Mouse (Mus musculus) hindbrain, embryonic 11.5 days (tissue): Measurements from ENCODE around the gene Zfp746. TPM values are rescaled to one million over a fixed set of nuclear protein-coding genes. Genes with fewer than 3 reads are reported as not detected.

ENCODE experiments used
- ATAC-seq: fragments of 200-750 bp; cut with Nextera tagmentation; 2 replicates; pipeline ENCODE4 v1.8.0; 2017; ENCODE audit warnings: mild to moderate bottlenecking, moderate TSS enrichment, moderate library complexity; ENCODE audit not compliant: low FRiP score
- DNase-seq: peaks from one replicate; pipeline ENCODE4 v3.0.0-alpha.2; 2015; ENCODE audit warnings: low spot score
- H3K27ac ChIP-seq: fragments of 300-500 bp; sonication (generic); 2 replicates; pipeline ENCODE4 v1.5.1; 2014; ENCODE audit warnings: mild to moderate bottlenecking, low read depth, low read length
- H3K27me3 ChIP-seq: fragments of 300-500 bp; sonication (generic); 2 replicates; pipeline ENCODE4 v1.6.1; 2014; ENCODE audit warnings: mild to moderate bottlenecking, low read length, moderate library complexity, mixed read lengths; ENCODE audit not compliant: control insufficient read depth, insufficient read depth
- H3K36me3 ChIP-seq: fragments of 300-500 bp; sonication (generic); 2 replicates; pipeline ENCODE4 v1.6.1; 2014; ENCODE audit warnings: mild to moderate bottlenecking, low read length, moderate library complexity, mixed read lengths; ENCODE audit not compliant: control insufficient read depth, insufficient read depth
- H3K4me1 ChIP-seq: fragments of 300-500 bp; sonication (generic); replicated peaks from 2 replicates; pipeline ENCODE4 v1.6.1; 2014; ENCODE audit warnings: low read length, mixed read lengths; ENCODE audit not compliant: control insufficient read depth, insufficient read depth
- H3K4me2 ChIP-seq: fragments of 300-500 bp; sonication (generic); replicated peaks from 2 replicates; pipeline ENCODE4 v1.6.1; 2014; ENCODE audit warnings: mild to moderate bottlenecking, low read depth, low read length
- H3K4me3 ChIP-seq: fragments of 300-500 bp; sonication (generic); 2 replicates; pipeline ENCODE4 v1.5.1; 2014; ENCODE audit warnings: low read depth, low read length
- H3K9ac ChIP-seq: fragments of 300-500 bp; sonication (generic); 2 replicates; pipeline ENCODE4 v1.6.1; 2014; ENCODE audit warnings: low read depth, low read length
- H3K9me3 ChIP-seq: fragments of 300-500 bp; sonication (generic); 2 replicates; pipeline ENCODE4 v1.6.1; 2016; ENCODE audit warnings: low read length; ENCODE audit not compliant: control insufficient read depth
- WGBS: fragments of 180-500 bp; shearing (Covaris S2); extraction: QIAGEN DNeasy Blood & Tissue Kit; methylation state at CpG from one replicate; pipeline ENCODE4 v1.1.7; 2014; 5-methylcytosine and 5-hydroxymethylcytosine counted together
- polyA plus RNA-seq: library from polyadenylated mRNA; unstranded; fragments of >200 nt; fragmentation: Nextera tagmentation; extraction: Ambion mirVana; gene quantifications from 2 replicates; pipeline ENCODE4 v1.2.1, GENCODE M21; 2014

Gene Zfp746
- polyA plus RNA-seq, 1 experiment from 2014 or later: 20.7 TPM

DNA sequence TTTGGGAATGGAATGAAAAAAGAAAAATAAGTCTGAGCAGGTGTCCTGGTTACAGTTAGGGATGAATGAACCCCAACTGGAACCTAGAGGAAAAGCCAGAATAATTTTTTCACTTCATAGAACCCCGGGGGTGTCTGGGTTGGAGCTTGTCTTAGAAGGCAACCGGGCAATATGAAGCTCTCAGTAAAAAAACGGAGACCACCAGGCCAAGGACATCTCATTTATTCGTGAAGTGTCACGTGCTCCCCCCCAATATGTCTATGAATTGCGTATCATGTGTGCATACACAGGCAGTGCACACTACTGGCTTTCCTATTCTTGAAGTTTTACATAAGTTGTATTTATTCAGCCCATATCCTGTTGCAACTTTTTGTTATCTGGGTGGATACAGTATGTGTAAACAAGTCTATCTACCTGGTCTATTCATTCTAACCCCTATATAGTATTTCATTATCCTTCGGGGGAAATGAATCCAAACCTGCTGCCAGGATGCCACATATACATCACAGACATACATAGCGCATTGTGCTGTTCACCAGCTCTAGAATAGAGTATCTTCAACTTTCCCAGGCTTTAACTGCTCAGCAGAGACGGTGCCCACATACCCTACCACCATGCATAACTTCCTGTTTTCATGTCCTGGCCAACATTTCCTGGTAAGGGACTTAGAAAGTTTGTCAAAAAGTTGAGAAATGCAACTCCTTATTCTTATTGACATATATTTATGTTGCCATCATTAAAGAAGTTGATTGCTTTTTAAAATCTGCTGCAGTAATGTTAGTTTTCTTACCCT lies 36.9 kb downstream of the Zfp746 start:
- Histone ChIP-seq H3K27me3 (no peaks in the 10 kb centered on the region), H3K4me2 (peak overlapping the region; percentile 47), H3K9ac (peak overlapping the region; percentile 90), H3K27ac (peak overlapping the region; percentile 91; the same call in 1 of the 2 replicates), H3K4me1 (no peaks in the 10 kb centered on the region), H3K9me3 (no peaks in the 10 kb centered on the region), H3K36me3 (no peaks in the 10 kb centered on the region), H3K4me3 (peak overlapping the region; percentile 73)
- no peak for ATAC-seq
- WGBS: 61% methylated on average over 9 of the region's 9 CpGs
- no peak for DNase-seq

DNA sequence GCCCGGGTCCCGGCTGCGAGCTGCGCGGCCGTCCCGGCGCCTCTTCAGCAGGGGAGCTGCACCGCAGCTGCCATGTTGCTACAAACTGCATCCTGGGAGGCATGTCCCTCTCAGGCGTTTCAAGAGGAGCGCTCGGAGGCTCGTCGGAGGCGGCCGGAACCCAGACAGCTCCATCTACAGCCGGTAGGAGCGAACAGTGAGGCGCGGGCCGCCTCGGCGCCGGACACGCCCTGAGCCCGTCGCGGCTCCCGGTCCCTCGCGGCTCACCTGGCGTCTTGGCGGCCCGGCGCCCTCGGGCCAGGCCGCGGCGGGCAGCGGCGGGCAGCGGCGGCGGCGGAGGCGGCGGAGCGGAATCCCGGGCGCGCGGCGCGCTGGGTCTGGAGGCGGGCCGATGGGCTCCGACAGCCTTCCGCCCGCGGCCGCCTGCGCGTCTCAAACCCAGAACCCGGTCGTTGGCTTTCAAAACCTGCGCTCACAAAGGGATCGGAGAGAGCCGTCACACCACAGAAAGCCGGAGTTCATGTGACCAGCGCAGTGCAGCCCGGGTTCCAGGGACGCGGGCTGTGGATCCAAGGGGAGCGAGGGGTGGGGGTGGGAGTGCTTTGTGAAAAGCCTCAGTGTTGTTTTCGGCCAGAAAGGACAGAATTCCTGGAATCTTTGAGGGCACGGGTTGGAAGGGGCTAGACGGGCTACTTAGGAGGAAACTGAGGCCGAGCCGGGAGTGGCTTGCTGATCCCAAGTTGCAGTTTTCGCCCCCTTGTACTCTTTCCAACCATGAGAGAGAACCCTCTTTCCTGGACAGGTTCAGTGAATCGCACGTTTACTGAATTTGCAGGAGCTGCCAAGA lies 37.7 kb downstream of the Zfp746 start, which contains the start of gene Zfp777:
Gene Zfp777 (minus strand): TSS at position 486 of the 847 bp plus-strand sequence.
- under 1% methylated on average over 70 of the region's 82 CpGs for WGBS

DNA sequence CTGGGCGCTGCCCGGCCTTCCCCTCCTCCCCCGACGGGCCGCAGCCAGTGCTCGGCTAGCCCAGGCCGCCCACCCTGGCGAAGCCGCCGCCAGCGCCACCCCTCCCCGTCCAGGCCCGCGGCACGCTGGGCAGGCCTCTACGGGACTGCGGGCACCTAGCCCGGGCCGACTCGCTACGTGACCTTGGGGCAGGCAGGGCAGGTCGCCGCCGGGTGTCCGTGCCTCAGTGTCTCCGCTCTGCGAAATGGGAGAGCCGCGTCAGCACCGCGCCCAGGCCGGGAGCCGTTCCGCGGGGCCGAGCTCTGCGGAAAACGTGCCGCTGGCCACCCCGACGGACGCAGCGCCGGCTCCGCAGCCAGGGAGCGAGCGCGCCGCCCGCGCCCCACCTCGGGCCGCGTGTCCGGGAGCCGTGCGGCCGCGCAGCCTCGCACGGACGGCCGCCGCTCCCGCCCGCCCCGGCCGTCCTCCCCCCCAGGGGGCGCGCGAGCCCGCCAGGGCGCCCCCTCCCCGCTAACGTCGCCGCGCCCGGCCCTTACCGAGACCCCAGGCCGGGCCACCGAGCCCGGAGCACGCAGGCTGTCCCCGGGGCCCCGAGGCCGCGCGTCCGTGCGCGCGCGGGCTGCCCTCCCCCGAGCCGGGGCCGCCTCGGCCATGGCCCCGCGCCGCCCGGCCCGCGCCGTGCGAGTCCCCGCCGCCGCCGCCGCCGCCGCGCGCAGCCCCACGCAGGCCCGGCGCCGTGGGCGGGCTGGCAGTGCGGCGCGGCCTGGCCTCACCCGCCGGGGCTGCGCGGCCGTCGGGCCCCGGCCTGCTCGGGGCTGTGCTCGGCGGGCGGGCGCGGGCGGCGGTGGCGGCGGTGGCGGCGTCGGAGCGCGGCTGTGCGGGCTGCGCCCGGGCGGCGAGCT lies 38.7 kb downstream of the Zfp746 start:
- WGBS: under 1% methylated on average over 42 of the region's 150 CpGs
- DNase-seq (peak; percentile 64), ATAC-seq (peak; percentile 64)
- H3K4me3 ChIP-seq: peak overlapping the region; percentile 73
- no peaks in the 10 kb centered on the region for H3K9me3 ChIP-seq
- peak overlapping the region; percentile 91 for H3K27ac ChIP-seq
- 0 out of 2 replicates have a peak, but pooled peaks cover 4% of the 10 kb centered on the region for H3K36me3 ChIP-seq
- H3K4me2 ChIP-seq: peak overlapping the region; percentile 76
- H3K27me3 ChIP-seq: no peaks in the 10 kb centered on the region
- H3K9ac ChIP-seq: peak overlapping the region; percentile 90
- H3K4me1 ChIP-seq: no peaks in the 10 kb centered on the region

More for the DNA sequence above, 37.7 kb downstream of the Zfp746 start, which contains the start of gene Zfp777:
- Histone ChIP-seq H3K4me1 (no peaks in the 10 kb centered on the region), H3K27me3 (no peaks in the 10 kb centered on the region), H3K9me3 (no peaks in the 10 kb centered on the region), H3K4me3 (peak within 1 kb of the TSS; percentile 73), H3K27ac (peak within 1 kb of the TSS; percentile 91), H3K36me3 (0 out of 2 replicates have a peak, but pooled peaks cover 3% of the 10 kb centered on the region), H3K4me2 (peak within 1 kb of the TSS; percentile 76), H3K9ac (peak within 1 kb of the TSS; percentile 90)
- DNase-seq: peak; percentile 85
- ATAC-seq: peak; percentile 84

DNA sequence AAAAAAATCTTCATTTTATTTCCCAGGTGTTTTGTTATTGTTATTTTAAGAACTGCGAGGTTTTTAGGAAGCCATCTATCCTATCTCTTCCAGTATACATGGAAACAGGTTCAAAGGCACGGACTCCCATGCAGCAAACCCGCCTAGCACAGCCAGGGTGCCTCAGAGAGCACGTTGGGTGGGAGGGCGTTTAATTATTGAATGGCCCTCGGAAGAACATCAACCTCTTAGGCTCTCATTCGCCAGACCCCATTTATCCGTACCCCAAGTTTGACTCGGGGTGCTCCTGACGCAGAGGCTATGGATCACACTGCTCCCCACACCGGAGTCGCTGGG lies 39.3 kb downstream of the Zfp746 start:
- Histone ChIP-seq H3K4me1 (no peaks in the 10 kb centered on the region), H3K4me3 (peak overlapping the region; percentile 73), H3K36me3 (0 out of 2 replicates have a peak, but pooled peaks cover 4% of the 10 kb centered on the region), H3K27ac (no peak overlapping the region), H3K9me3 (no peaks in the 10 kb centered on the region), H3K27me3 (no peaks in the 10 kb centered on the region), H3K4me2 (peak overlapping the region; percentile 76), H3K9ac (peak overlapping the region; percentile 90)
- ATAC-seq (peak; percentile 27; the same call in 1 of the 2 replicates), DNase-seq (no peak)
- 8% methylated on average over 12 of the region's 12 CpGs for WGBS

DNA sequence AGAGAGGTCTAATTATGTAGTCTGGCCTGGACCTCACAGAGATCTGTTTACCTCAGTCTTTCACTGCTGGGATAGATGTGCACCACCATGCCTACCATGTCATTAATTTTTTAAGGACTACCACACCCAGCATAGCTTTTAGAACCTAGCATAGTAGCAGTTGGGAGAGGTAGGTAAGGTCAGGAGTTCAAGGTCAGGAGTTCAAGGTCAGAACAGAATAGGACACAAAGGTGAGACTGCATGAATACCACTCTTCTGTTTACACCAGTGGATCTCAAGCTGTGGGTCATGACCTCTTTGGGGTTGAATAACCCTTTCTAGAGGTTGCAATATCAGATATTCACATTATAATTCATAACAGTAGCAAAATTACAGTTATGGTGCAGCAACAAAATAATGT lies 53.7 kb downstream of the Zfp746 start:
- H3K4me2 ChIP-seq: no peak overlapping the region
- no peaks in the 10 kb centered on the region for H3K9me3 ChIP-seq
- no peak overlapping the region for H3K4me3 ChIP-seq
- ATAC-seq: no peak
- peaks cover 9% of the 10 kb centered on the region; the same call in 1 of the 2 replicates for H3K36me3 ChIP-seq
- H3K4me1 ChIP-seq: no peaks in the 10 kb centered on the region
- no peak for DNase-seq
- H3K9ac ChIP-seq: no peak overlapping the region
- no peaks in the 10 kb centered on the region for H3K27me3 ChIP-seq
- no peak overlapping the region for H3K27ac ChIP-seq

DNA sequence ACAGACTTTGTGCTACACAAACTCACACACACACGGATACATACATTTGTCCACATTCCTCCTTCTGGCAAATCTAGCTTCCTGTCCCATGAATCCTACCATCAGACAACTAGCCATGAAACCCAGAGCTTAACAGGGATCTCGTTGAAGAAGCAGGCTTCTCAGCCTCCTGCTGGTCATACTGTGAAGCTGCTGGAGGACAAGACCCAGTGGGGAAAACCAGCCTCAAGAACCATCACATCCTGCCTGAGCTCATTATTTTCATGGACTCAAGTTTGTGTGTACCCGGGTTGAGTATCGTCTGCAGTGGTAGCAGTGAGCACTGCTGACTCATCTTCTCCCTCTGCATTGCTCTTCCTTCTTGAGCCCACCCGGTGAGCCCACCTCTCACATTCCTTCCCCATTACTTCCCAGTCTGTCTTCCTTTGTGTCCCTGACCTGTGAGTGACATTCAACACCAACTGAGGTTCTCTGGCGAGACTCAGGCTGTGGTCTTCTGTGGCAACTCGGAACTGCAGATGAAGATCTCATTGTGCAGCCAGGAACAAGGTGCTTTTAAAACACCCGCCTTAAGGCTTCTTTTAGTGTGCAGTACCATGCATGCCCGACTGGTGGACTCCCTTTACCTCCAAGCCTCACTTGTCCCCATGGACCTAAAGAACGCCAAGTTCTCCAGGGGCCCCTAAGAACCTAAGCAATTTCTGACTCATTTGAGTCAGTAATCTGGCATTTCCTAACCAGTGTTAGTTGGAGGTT lies 60.3 kb downstream of the Zfp746 start:
- Histone ChIP-seq H3K36me3 (peaks cover 21% of the 10 kb centered on the region), H3K4me2 (no peak overlapping the region)

DNA sequence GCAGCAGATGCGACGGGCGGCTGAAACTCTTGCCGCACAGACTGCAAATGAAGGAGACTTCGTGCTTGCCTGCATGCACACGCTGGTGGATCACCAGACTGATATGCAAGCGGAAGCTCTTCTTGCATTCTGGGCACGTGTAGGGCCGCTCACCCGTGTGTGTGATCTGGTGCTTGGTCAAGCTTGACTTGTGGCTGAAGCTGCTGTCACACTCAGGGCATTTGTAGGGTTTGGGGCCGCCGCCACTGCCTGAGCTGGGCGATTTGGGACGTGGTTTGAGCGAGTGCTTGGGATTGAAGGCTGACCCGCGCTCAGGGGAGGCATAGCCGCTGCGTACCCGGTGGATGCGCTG lies 61.4 kb downstream of the Zfp746 start:
- no peaks in the 10 kb centered on the region for H3K4me1 ChIP-seq
- H3K4me2 ChIP-seq: no peak overlapping the region
- H3K36me3 ChIP-seq: peaks cover 17% of the 10 kb centered on the region
- H3K27me3 ChIP-seq: no peaks in the 10 kb centered on the region
- WGBS: 69% methylated on average over 21 of the region's 21 CpGs
- H3K9ac ChIP-seq: no peak overlapping the region
- DNase-seq (peak; percentile 37), ATAC-seq (0 out of 2 replicates have a peak, but pooled peaks have one; percentile 22)
- H3K27ac ChIP-seq: no peak overlapping the region
- H3K9me3 ChIP-seq: no peaks in the 10 kb centered on the region
- H3K4me3 ChIP-seq: no peak overlapping the region

More for the DNA sequence above, 60.3 kb downstream of the Zfp746 start:
- Histone ChIP-seq H3K4me3 (no peak overlapping the region), H3K4me1 (no peaks in the 10 kb centered on the region), H3K27me3 (no peaks in the 10 kb centered on the region), H3K9ac (no peak overlapping the region), H3K9me3 (no peaks in the 10 kb centered on the region), H3K27ac (no peak overlapping the region)
- DNase-seq (no peak), ATAC-seq (no peak)
- 84% methylated on average over 10 of the region's 10 CpGs for WGBS
